Mouse (Mus musculus): ENCODE data around the gene Rbms3. TPM values are rescaled to one million over a fixed set of nuclear protein-coding genes. Genes with fewer than 3 reads are reported as not detected.

Rbms3 gene
- polyA plus RNA-seq, 1 experiment from 2014 or later = 75.1 TPM

- Histone ChIP-seq H3K36me3 (ENCODE audit: control insufficient read depth, insufficient read depth, low read length) (no peaks in the 10 kb centered on the region), H3K4me2 (ENCODE audit: low read length) (no peak overlapping the region), H3K4me1 (ENCODE audit: control insufficient read depth, insufficient read depth, low read depth, low read length) (no peaks in the 10 kb centered on the region), H3K9ac (ENCODE audit: low read depth, low read length) (no peak overlapping the region), H3K4me3 (ENCODE audit: low read length) (no peak overlapping the region), H3K27ac (ENCODE audit: low read depth, low read length) (no peak overlapping the region), H3K9me3 (ENCODE audit: control insufficient read depth, low read length) (no peaks in the 10 kb centered on the region), H3K27me3 (replicated peaks; ENCODE audit: control insufficient read depth, insufficient read depth, low read length) (no peaks in the 10 kb centered on the region)
- WGBS = 88% methylated on average over 2 of the region's 2 CpGs
- ATAC-seq = no peak
Measured at GRCm38 (mm10) chr9:116657141-116657540, 972.6 kb downstream of the Rbms3 start.

GRCm38 (mm10) chr9:116651414-116651813 is 978.3 kb downstream of the Rbms3 start:
- no peak overlapping the region for H3K9ac ChIP-seq (ENCODE audit: low read depth, low read length)
- no peaks in the 10 kb centered on the region for H3K4me1 ChIP-seq (ENCODE audit: control insufficient read depth, insufficient read depth, low read depth, low read length)
- H3K27ac ChIP-seq (ENCODE audit: low read depth, low read length) = no peak overlapping the region
- H3K4me2 ChIP-seq (ENCODE audit: low read length) = no peak overlapping the region
- no peaks in the 10 kb centered on the region for H3K27me3 ChIP-seq (replicated peaks; ENCODE audit: control insufficient read depth, insufficient read depth, low read length)
- WGBS = 95% methylated on average over 1 of the region's 1 CpGs
- H3K9me3 ChIP-seq (ENCODE audit: control insufficient read depth, low read length) = no peaks in the 10 kb centered on the region
- H3K4me3 ChIP-seq (ENCODE audit: low read length) = no peak overlapping the region
- H3K36me3 ChIP-seq (ENCODE audit: control insufficient read depth, insufficient read depth, low read length) = no peaks in the 10 kb centered on the region
- ATAC-seq = no peak

GRCm38 (mm10) chr9:116649955-116650354 is 979.8 kb downstream of the Rbms3 start:
- no peak overlapping the region for H3K4me2 ChIP-seq (ENCODE audit: low read length)
- no peaks in the 10 kb centered on the region for H3K27me3 ChIP-seq (replicated peaks; ENCODE audit: control insufficient read depth, insufficient read depth, low read length)
- WGBS = 80% methylated on average over 4 of the region's 4 CpGs

GRCm38 (mm10) chr9:116649086-116649792 is 980.5 kb downstream of the Rbms3 start:
- Histone ChIP-seq H3K4me1 (ENCODE audit: control insufficient read depth, insufficient read depth, low read depth, low read length) (no peaks in the 10 kb centered on the region), H3K4me2 (ENCODE audit: low read length) (no peak overlapping the region), H3K9me3 (ENCODE audit: control insufficient read depth, low read length) (no peaks in the 10 kb centered on the region), H3K9ac (ENCODE audit: low read depth, low read length) (no peak overlapping the region), H3K27ac (ENCODE audit: low read depth, low read length) (no peak overlapping the region), H3K27me3 (replicated peaks; ENCODE audit: control insufficient read depth, insufficient read depth, low read length) (no peaks in the 10 kb centered on the region), H3K4me3 (ENCODE audit: low read length) (no peak overlapping the region), H3K36me3 (ENCODE audit: control insufficient read depth, insufficient read depth, low read length) (no peaks in the 10 kb centered on the region)
- 15% methylated on average over 9 of the region's 9 CpGs for WGBS
- no peak for ATAC-seq

More at GRCm38 (mm10) chr9:116649955-116650354, 979.8 kb downstream of the Rbms3 start:
- H3K27ac ChIP-seq (ENCODE audit: low read depth, low read length) = no peak overlapping the region
- H3K4me1 ChIP-seq (ENCODE audit: control insufficient read depth, insufficient read depth, low read depth, low read length) = no peaks in the 10 kb centered on the region
- no peak overlapping the region for H3K4me3 ChIP-seq (ENCODE audit: low read length)
- no peak overlapping the region for H3K9ac ChIP-seq (ENCODE audit: low read depth, low read length)
- no peaks in the 10 kb centered on the region for H3K36me3 ChIP-seq (ENCODE audit: control insufficient read depth, insufficient read depth, low read length)
- H3K9me3 ChIP-seq (ENCODE audit: control insufficient read depth, low read length) = no peaks in the 10 kb centered on the region
- no peak for ATAC-seq

GRCm38 (mm10) chr9:116644616-116645015 is 985.1 kb downstream of the Rbms3 start:
- no peak for ATAC-seq
- H3K36me3 ChIP-seq (ENCODE audit: control insufficient read depth, insufficient read depth, low read length) = no peaks in the 10 kb centered on the region
- H3K27me3 ChIP-seq (replicated peaks; ENCODE audit: control insufficient read depth, insufficient read depth, low read length) = no peaks in the 10 kb centered on the region
- 0 out of 2 replicates have a peak, but pooled peaks cover 2% of the 10 kb centered on the region for H3K9me3 ChIP-seq (ENCODE audit: control insufficient read depth, low read length)
- WGBS = 35% methylated on average over 8 of the region's 8 CpGs
- H3K4me1 ChIP-seq (ENCODE audit: control insufficient read depth, insufficient read depth, low read depth, low read length) = no peaks in the 10 kb centered on the region
- no peak overlapping the region for H3K4me3 ChIP-seq (ENCODE audit: low read length)
- H3K9ac ChIP-seq (ENCODE audit: low read depth, low read length) = no peak overlapping the region
- H3K27ac ChIP-seq (ENCODE audit: low read depth, low read length) = no peak overlapping the region
- no peak overlapping the region for H3K4me2 ChIP-seq (ENCODE audit: low read length)

GRCm38 (mm10) chr9:116640302-116640679 is 989.4 kb downstream of the Rbms3 start:
- no peaks in the 10 kb centered on the region for H3K36me3 ChIP-seq (ENCODE audit: control insufficient read depth, insufficient read depth, low read length)
- 0 out of 2 replicates have a peak, but pooled peaks cover 2% of the 10 kb centered on the region for H3K9me3 ChIP-seq (ENCODE audit: control insufficient read depth, low read length)
- no peak overlapping the region for H3K27ac ChIP-seq (ENCODE audit: low read depth, low read length)
- 57% methylated on average over 4 of the region's 4 CpGs for WGBS
- H3K4me1 ChIP-seq (ENCODE audit: control insufficient read depth, insufficient read depth, low read depth, low read length) = no peaks in the 10 kb centered on the region
- no peak overlapping the region for H3K9ac ChIP-seq (ENCODE audit: low read depth, low read length)
- no peak overlapping the region for H3K4me2 ChIP-seq (ENCODE audit: low read length)
- no peaks in the 10 kb centered on the region for H3K27me3 ChIP-seq (replicated peaks; ENCODE audit: control insufficient read depth, insufficient read depth, low read length)
- H3K4me3 ChIP-seq (ENCODE audit: low read length) = no peak overlapping the region
- ATAC-seq = no peak

- H3K9me3 ChIP-seq (ENCODE audit: control insufficient read depth, low read length) = 0 out of 2 replicates have a peak, but pooled peaks cover 2% of the 10 kb centered on the region
- H3K27ac ChIP-seq (ENCODE audit: low read depth, low read length) = no peak overlapping the region
- no peak overlapping the region for H3K4me3 ChIP-seq (ENCODE audit: low read length)
- 54% methylated on average over 8 of the region's 8 CpGs for WGBS
- no peaks in the 10 kb centered on the region for H3K27me3 ChIP-seq (replicated peaks; ENCODE audit: control insufficient read depth, insufficient read depth, low read length)
- no peaks in the 10 kb centered on the region for H3K4me1 ChIP-seq (ENCODE audit: control insufficient read depth, insufficient read depth, low read depth, low read length)
- no peak overlapping the region for H3K4me2 ChIP-seq (ENCODE audit: low read length)
- no peak overlapping the region for H3K9ac ChIP-seq (ENCODE audit: low read depth, low read length)
- H3K36me3 ChIP-seq (ENCODE audit: control insufficient read depth, insufficient read depth, low read length) = no peaks in the 10 kb centered on the region
- no peak for ATAC-seq
Measured at GRCm38 (mm10) chr9:116639597-116640301, 990.0 kb downstream of the Rbms3 start.

GRCm38 (mm10) chr9:116633786-116634185 is 995.9 kb downstream of the Rbms3 start:
- 0 out of 2 replicates have a peak, but pooled peaks cover 4% of the 10 kb centered on the region for H3K9me3 ChIP-seq (ENCODE audit: control insufficient read depth, low read length)
- no peak for ATAC-seq
- H3K27me3 ChIP-seq (replicated peaks; ENCODE audit: control insufficient read depth, insufficient read depth, low read length) = no peaks in the 10 kb centered on the region
- no peak overlapping the region for H3K4me2 ChIP-seq (ENCODE audit: low read length)
- H3K27ac ChIP-seq (ENCODE audit: low read depth, low read length) = no peak overlapping the region
- no peaks in the 10 kb centered on the region for H3K36me3 ChIP-seq (ENCODE audit: control insufficient read depth, insufficient read depth, low read length)
- 80% methylated on average over 5 of the region's 5 CpGs for WGBS
- H3K4me1 ChIP-seq (ENCODE audit: control insufficient read depth, insufficient read depth, low read depth, low read length) = no peaks in the 10 kb centered on the region
- no peak overlapping the region for H3K9ac ChIP-seq (ENCODE audit: low read depth, low read length)
- no peak overlapping the region for H3K4me3 ChIP-seq (ENCODE audit: low read length)

GRCm38 (mm10) chr9:116633075-116633474 is 996.6 kb downstream of the Rbms3 start:
- WGBS = 72% methylated on average over 1 of the region's 1 CpGs
- Histone ChIP-seq H3K27me3 (replicated peaks; ENCODE audit: control insufficient read depth, insufficient read depth, low read length) (no peaks in the 10 kb centered on the region), H3K27ac (ENCODE audit: low read depth, low read length) (no peak overlapping the region), H3K4me1 (ENCODE audit: control insufficient read depth, insufficient read depth, low read depth, low read length) (no peaks in the 10 kb centered on the region), H3K4me2 (ENCODE audit: low read length) (no peak overlapping the region), H3K36me3 (ENCODE audit: control insufficient read depth, insufficient read depth, low read length) (no peaks in the 10 kb centered on the region), H3K4me3 (ENCODE audit: low read length) (no peak overlapping the region), H3K9me3 (ENCODE audit: control insufficient read depth, low read length) (0 out of 2 replicates have a peak, but pooled peaks cover 4% of the 10 kb centered on the region), H3K9ac (ENCODE audit: low read depth, low read length) (no peak overlapping the region)
- no peak for ATAC-seq
